Mouse (Mus musculus): ENCODE data around the gene Nacc1. TPM values are rescaled to one million over a fixed set of nuclear protein-coding genes. Genes with fewer than 3 reads are reported as not detected.

Nacc1 gene
- polyA plus RNA-seq, 1 experiment: 7.0 TPM

DNA sequence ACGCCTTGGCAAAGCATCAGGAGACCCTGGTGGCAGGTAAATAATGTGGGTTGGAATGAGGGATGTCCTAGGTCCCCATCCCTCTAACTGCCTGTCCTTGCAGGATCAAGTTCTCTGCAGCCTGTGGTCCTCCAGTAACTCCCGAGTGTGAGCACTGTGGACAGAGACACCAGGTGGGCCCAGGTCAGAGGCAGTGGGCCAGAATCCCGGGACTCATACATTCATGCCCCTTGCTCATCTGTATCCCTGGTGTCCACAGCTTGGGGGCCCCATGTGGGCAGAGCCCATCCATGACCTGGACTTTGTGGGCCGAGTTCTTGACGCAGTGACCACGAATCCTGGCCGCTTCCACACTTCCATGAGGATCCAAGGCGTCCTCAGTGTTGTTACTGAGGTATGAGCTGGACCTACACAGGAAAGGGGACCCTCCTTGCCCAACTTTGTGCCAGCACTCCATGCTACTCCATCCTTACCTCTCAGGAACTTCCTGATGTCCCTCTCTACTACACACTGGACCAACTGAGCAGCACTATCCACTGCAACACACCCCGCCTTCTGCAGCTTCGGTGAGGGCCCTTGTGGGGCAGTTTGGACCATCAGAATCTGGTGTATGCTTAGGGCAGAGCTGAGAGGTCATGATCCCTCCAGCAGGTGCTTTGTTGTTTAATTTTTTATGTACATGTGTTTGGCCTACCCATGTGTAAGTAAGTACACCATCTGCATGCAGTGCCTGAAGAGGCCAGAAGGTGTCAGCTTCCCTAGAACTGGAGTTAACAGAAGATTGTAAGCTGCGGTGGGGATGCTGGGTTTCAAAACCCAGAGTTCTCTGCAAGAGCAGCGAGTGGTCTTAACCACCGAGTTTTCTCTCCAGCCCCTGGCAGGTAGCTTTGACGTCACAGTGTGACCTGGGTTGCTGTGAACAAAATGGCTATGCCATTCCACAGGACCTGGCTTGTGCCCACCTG lies 9.8 kb upstream of the Nacc1 start:
- Histone ChIP-seq H3K27me3 (ENCODE audit: control insufficient read depth) (no peaks in the 10 kb centered on the region; the same call in 1 of the 2 replicates), H3K9me3 (ENCODE audit: control insufficient read depth, low read length) (no peaks in the 10 kb centered on the region), H3K4me3 (replicated peaks) (no peak overlapping the region), H3K4me1 (ENCODE audit: control insufficient read depth) (peaks cover 46% of the 10 kb centered on the region), H3K36me3 (ENCODE audit: control insufficient read depth) (peaks cover 84% of the 10 kb centered on the region)
- TF ChIP-seq GATA1 (IDR thresholded peaks at IDR 0.05; ENCODE audit: low read length) (no peak), TAL1 (IDR thresholded peaks at IDR 0.05; ENCODE audit: low read length) (no peak)

DNA sequence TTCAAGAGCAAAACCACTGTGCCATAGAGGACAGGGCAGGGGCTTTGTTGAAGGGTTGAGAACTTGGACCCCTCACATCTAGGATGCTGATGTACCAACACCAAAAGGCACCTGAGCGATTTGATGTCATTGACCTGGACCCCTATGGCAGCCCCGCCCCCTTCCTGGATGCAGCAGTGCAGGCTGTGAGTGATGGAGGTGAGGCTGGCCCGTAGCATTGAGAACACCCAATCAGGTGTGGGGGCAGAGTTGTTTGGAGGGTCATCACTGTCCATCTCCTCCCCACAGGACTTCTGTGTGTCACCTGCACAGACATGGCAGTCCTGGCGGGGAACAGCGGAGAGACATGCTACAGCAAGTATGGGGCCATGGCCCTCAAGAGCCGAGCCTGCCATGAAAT lies 7.5 kb upstream of the Nacc1 start:
- Histone ChIP-seq H3K9me3 (ENCODE audit: control insufficient read depth, low read length) (no peaks in the 10 kb centered on the region), H3K36me3 (ENCODE audit: control insufficient read depth) (peaks cover 90% of the 10 kb centered on the region), H3K27me3 (ENCODE audit: control insufficient read depth) (no peaks in the 10 kb centered on the region), H3K4me1 (ENCODE audit: control insufficient read depth) (peaks cover 44% of the 10 kb centered on the region), H3K4me3 (replicated peaks) (no peak overlapping the region)
- TF ChIP-seq TAL1 (IDR thresholded peaks at IDR 0.05; ENCODE audit: low read length) (no peak), GATA1 (IDR thresholded peaks at IDR 0.05; ENCODE audit: low read length) (no peak)

DNA sequence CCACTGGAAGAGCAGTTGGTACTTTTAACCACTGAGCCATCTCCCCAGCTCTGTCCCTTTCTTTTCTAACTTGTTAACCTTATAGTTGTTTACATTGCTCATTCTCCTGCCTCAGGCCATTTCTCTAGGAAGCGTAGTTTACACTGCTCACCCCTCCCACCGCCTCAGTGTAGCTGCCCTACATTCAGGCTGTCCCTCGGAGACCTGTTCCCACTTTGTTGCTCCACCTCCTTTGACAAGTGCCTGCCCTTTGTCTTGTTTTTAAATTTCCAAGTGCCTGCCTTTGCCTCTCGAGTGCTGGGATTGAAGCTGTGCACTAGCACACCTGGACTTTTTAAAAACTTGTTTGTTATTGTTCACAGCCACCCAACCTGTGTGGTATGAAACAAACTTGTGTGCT lies 5.7 kb upstream of the Nacc1 start:
- no peaks in the 10 kb centered on the region for H3K9me3 ChIP-seq (ENCODE audit: control insufficient read depth, low read length)
- no peaks in the 10 kb centered on the region for H3K27me3 ChIP-seq (ENCODE audit: control insufficient read depth)
- H3K4me3 ChIP-seq (replicated peaks): no peak overlapping the region
- H3K36me3 ChIP-seq (ENCODE audit: control insufficient read depth): peaks cover 72% of the 10 kb centered on the region
- H3K4me1 ChIP-seq (ENCODE audit: control insufficient read depth): peaks cover 43% of the 10 kb centered on the region
- no peak for TF ChIP-seq GATA1 (IDR thresholded peaks at IDR 0.05; ENCODE audit: low read length)
- no peak for TF ChIP-seq TAL1 (IDR thresholded peaks at IDR 0.05; ENCODE audit: low read length)

DNA sequence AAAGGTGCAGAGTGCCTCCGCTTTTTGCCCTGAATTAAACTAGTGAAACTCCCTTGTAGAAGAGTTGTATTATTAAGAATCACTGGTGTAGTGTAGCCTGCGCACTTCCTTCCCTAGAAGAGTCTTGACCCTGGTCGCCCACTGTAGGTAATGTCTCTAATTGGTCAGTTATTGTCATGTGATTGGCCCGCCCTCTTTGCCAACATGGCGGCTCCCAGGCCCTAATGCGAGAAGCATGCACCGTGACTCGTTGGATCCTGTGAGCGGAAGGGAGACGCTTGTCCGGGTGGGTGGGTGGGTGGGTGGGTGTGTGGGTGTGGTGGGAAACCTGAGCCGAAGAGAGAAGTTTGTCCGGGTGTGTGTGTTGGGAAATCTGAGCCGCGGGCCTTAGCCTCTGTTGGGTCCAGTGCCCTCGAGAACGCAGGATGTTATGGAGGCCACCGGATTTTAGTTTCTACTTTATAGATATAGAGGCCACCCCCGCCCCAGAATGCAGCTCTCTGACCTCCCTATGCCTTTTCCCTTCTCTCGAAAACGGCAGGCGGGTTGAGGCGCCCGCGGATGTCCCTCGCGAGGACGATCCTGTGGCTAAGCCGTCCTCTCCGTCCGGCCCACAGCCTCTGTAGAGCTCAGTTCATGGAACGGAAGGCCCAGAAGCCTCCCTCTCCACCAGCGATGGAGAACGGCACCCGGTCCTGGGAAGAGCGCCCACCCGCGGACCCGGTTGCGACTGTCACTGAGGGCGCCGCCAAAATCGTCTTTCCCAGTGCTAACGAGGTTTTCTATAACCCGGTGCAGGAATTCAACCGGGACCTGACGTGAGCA lies 1.6 kb upstream of the Nacc1 start:
- TF ChIP-seq TAL1 (IDR thresholded peaks at IDR 0.05; ENCODE audit: low read length) (no peak), GATA1 (IDR thresholded peaks at IDR 0.05; ENCODE audit: low read length) (no peak)
- Histone ChIP-seq H3K4me1 (ENCODE audit: control insufficient read depth) (peaks cover 58% of the 10 kb centered on the region), H3K27me3 (ENCODE audit: control insufficient read depth) (no peaks in the 10 kb centered on the region), H3K4me3 (replicated peaks) (peak overlapping the region; percentile 92), H3K36me3 (ENCODE audit: control insufficient read depth) (peaks cover 41% of the 10 kb centered on the region), H3K9me3 (ENCODE audit: control insufficient read depth, low read length) (no peaks in the 10 kb centered on the region)

DNA sequence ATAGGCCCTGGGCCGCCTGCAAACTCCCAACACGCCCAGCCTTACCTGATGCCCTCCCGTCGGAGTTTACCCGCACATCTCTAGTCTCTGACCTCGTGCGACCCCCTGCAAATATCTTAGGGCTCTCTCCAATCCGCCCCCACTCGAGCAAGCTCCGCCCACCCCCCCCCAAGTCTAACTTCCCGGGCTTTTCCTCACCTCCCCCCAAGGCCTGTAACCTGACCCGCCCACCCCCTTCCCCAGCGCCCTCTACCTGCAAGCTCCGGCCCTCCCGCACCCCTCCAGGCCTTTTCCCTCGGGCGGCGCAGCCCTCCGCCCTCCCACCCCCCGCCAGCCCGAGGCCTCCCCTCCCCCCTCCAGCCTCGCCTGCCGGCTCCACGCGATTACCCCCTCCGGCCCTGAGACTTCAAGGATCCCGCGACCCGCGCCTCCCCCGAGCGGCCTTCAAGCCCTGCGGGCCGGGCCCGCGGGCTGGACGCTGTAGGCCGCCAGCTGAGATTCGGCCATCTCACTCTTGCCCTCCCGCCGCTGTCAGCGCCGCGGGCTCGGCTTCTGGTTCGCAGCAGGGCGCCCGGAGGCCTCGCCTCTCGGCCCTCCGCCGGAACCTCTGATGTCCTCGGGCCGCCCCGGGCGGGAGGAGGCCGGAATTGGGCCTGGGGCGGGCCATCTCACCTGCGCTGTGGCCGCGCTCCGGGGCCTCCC lies 508 bp downstream of the Nacc1 start:
- TF ChIP-seq TAL1 (IDR thresholded peaks at IDR 0.05; ENCODE audit: low read length): no peak
- no peak for TF ChIP-seq GATA1 (IDR thresholded peaks at IDR 0.05; ENCODE audit: low read length)
- H3K9me3 ChIP-seq (ENCODE audit: control insufficient read depth, low read length): no peaks in the 10 kb centered on the region
- peaks cover 64% of the 10 kb centered on the region for H3K4me1 ChIP-seq (ENCODE audit: control insufficient read depth)
- no peaks in the 10 kb centered on the region for H3K27me3 ChIP-seq (ENCODE audit: control insufficient read depth)
- H3K36me3 ChIP-seq (ENCODE audit: control insufficient read depth): peaks cover 42% of the 10 kb centered on the region
- peak overlapping the region; percentile 92 for H3K4me3 ChIP-seq (replicated peaks)

DNA sequence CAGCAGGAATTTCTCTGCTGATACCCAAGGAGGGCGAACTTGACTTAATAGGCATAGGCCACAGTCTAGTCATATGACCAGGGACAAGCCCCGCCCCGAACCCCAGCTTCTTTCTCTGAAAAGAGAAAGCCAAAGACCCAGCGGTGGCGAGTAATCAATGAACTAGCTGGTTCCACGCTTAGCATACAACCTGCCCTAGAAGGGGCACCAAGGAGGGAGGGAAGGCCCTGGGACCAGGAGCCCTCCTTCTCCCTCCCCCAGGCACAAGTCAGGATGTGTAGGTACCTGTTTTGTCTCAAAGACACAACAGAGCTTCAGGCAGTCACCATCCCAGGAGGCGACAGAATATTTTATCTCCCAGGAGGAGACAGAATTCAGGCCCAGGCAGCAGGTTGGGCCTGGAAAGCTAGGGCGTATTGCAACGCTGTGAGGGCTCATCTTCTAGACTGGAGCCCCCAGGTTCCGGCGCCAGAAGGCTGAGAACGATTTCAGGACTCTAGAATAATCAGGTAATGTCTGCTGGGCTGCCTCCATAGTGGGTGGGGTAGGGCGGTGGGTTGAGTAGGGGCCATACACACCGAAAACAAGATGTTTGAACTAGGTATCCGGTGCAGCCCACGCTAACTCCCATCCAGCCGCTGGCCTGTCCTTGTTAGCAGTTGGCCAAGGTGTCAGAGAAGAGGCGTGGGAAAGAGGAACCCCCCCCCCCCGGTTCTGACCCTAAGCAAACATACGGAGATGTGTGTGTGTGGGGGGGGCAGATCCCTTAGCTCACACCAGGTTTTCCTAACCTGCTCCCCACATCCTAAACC lies 1.3 kb downstream of the Nacc1 start, which contains the start of gene Trmt1:
Gene Trmt1, plus strand, starts transcription at position 117 of the 812 bp plus-strand sequence.
- Histone ChIP-seq H3K36me3 (ENCODE audit: control insufficient read depth) (peaks cover 47% of the 10 kb centered on the region), H3K9me3 (ENCODE audit: control insufficient read depth, low read length) (no peaks in the 10 kb centered on the region), H3K4me3 (replicated peaks) (peak within 1 kb of the TSS; percentile 92), H3K4me1 (ENCODE audit: control insufficient read depth) (peaks cover 68% of the 10 kb centered on the region), H3K27me3 (ENCODE audit: control insufficient read depth) (no peaks in the 10 kb centered on the region)
- TF ChIP-seq GATA1 (IDR thresholded peaks at IDR 0.05; ENCODE audit: low read length): no peak
- no peak for TF ChIP-seq TAL1 (IDR thresholded peaks at IDR 0.05; ENCODE audit: low read length)

DNA sequence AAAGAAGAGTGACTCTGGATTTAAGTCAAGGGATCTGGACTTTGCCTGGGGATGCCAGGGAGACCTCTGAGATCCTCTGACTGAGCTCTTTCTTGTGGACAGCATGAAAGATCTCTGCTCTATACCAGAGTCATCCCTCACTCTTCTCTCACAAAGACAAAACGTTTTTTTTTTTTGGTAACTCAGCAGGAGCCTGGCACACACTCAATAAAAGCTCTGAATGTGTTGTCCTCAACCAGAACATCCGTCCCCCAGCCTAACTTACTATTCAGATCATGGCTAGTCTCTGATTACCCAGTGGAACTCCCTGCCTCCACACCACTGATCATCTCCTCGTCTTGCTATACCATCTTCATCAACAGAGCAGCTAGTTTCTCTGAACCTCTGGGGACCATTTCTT lies 3.1 kb downstream of the Nacc1 start:
- Histone ChIP-seq H3K4me1 (ENCODE audit: control insufficient read depth) (peaks cover 60% of the 10 kb centered on the region), H3K36me3 (ENCODE audit: control insufficient read depth) (peaks cover 52% of the 10 kb centered on the region)

DNA sequence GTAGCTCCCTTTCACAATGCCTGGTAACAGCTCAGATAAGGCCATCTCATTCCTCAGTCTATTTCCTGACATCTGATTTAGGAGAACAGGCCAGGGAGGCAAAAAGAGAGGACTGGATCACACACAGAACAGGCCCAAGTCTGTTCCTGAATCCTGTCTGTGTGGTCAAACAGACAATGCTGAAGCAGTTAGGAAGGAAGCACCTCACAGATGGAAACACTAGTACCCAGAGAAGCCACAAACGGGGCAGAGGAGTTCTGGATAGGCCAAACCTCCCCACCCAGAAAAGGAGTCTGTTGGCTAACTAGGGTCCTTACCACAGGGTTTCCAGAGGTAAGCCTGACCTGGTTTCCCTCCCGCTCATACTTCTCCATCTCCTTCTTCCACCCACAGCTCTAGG lies 5.4 kb downstream of the Nacc1 start:
- H3K4me3 ChIP-seq (replicated peaks): no peak overlapping the region
- no peaks in the 10 kb centered on the region for H3K9me3 ChIP-seq (ENCODE audit: control insufficient read depth, low read length)
- H3K27me3 ChIP-seq (ENCODE audit: control insufficient read depth): no peaks in the 10 kb centered on the region
- peaks cover 61% of the 10 kb centered on the region for H3K36me3 ChIP-seq (ENCODE audit: control insufficient read depth)
- H3K4me1 ChIP-seq (ENCODE audit: control insufficient read depth): peaks cover 51% of the 10 kb centered on the region
- TF ChIP-seq TAL1 (IDR thresholded peaks at IDR 0.05; ENCODE audit: low read length) (no peak), GATA1 (IDR thresholded peaks at IDR 0.05; ENCODE audit: low read length) (no peak)

More for the DNA sequence above, 3.1 kb downstream of the Nacc1 start:
- H3K27me3 ChIP-seq (ENCODE audit: control insufficient read depth): no peaks in the 10 kb centered on the region
- no peak overlapping the region for H3K4me3 ChIP-seq (replicated peaks)
- no peaks in the 10 kb centered on the region for H3K9me3 ChIP-seq (ENCODE audit: control insufficient read depth, low read length)
- TF ChIP-seq TAL1 (IDR thresholded peaks at IDR 0.05; ENCODE audit: low read length) (no peak), GATA1 (IDR thresholded peaks at IDR 0.05; ENCODE audit: low read length) (no peak)
